Mouse (Mus musculus) midbrain, postnatal 0 days (tissue): ENCODE data around the gene Slc17a6. TPM values are rescaled to one million over a fixed set of nuclear protein-coding genes. Genes with fewer than 3 reads are reported as not detected.

Experiments used
- ATAC-seq: fragments of 200-750 bp; cut with Nextera tagmentation; 2 replicates; pipeline ENCODE4 v1.8.0; 2017; ENCODE audit warnings: moderate number of reproducible peaks, mild to moderate bottlenecking, moderate TSS enrichment, moderate library complexity; ENCODE audit not compliant: low FRiP score
- DNase-seq: peaks from one replicate; pipeline ENCODE4 v3.0.0-alpha.2; 2015; ENCODE audit warnings: low spot score
- H3K27ac ChIP-seq: fragments of 300-500 bp; sonication (generic); 2 replicates; pipeline ENCODE4 v1.5.1; 2014; ENCODE audit warnings: low read depth, mild to moderate bottlenecking, low read length, mixed read lengths
- H3K27me3 ChIP-seq: fragments of 300-500 bp; sonication (generic); 2 replicates; pipeline ENCODE4 v1.6.1; 2014; ENCODE audit warnings: low read length, control low read depth, mixed read lengths; ENCODE audit not compliant: insufficient read depth
- H3K36me3 ChIP-seq: fragments of 300-500 bp; sonication (generic); 2 replicates; pipeline ENCODE4 v1.6.1; 2014; ENCODE audit warnings: low read length, control low read depth, mixed read lengths; ENCODE audit not compliant: insufficient read depth
- H3K4me1 ChIP-seq: fragments of 300-500 bp; sonication (generic); 2 replicates; pipeline ENCODE4 v1.6.1; 2014; ENCODE audit warnings: mild to moderate bottlenecking, control low read depth, antibody characterized with exemption, low read length, mixed read lengths; ENCODE audit not compliant: insufficient read depth
- H3K4me2 ChIP-seq: fragments of 300-500 bp; sonication (generic); 2 replicates; pipeline ENCODE4 v1.6.1; 2014; ENCODE audit warnings: low read depth, mild to moderate bottlenecking, low read length, mixed read lengths; ENCODE audit not compliant: poor library complexity, severe bottlenecking
- H3K4me3 ChIP-seq: fragments of 300-500 bp; sonication (generic); 2 replicates; pipeline ENCODE4 v1.5.1; 2014; ENCODE audit warnings: low read depth, mild to moderate bottlenecking, low read length, moderate library complexity
- H3K9ac ChIP-seq: fragments of 300-500 bp; sonication (generic); replicated peaks from 2 replicates; pipeline ENCODE4 v1.6.1; 2014; ENCODE audit warnings: mild to moderate bottlenecking, low read length, moderate library complexity, mixed read lengths; ENCODE audit not compliant: poor library complexity, severe bottlenecking
- H3K9me3 ChIP-seq: fragments of 300-500 bp; sonication (generic); 2 replicates; pipeline ENCODE4 v1.6.1; 2016; ENCODE audit warnings: low read length, control low read depth
- CTCF ChIP-seq: IDR thresholded peaks from 2 replicates; pipeline ENCODE4 v1.5.1; 2016; ENCODE audit warnings: antibody characterized with exemption, mild to moderate bottlenecking
- WGBS: fragments of 180-500 bp; shearing (Covaris S2); extraction: QIAGEN DNeasy Blood & Tissue Kit; methylation state at CpG from one replicate; pipeline ENCODE4 v1.1.7; 2014; 5-methylcytosine and 5-hydroxymethylcytosine counted together
- polyA plus RNA-seq: library from polyadenylated mRNA; unstranded; fragments of >200 nt; fragmentation: Nextera tagmentation; extraction: Ambion mirVana; gene quantifications from 2 replicates; pipeline ENCODE4 v1.2.1, GENCODE M21; 2015
- total RNA-seq: library from RNA; depleted of rRNA; stranded (reverse); fragments of >200 nt; gene quantifications from 2 replicates; pipeline ENCODE4 v1.2.3, GENCODE M21; 2014

The Slc17a6 gene
- total and polyA plus RNA-seq, 2 experiments from 2014 or later, result 161 to 214 TPM

GRCm38 (mm10) chr7:51632543-51633229 is 10.9 kb downstream of the Slc17a6 start:
- peak overlapping the region; percentile 24 for H3K9ac ChIP-seq
- peak overlapping the region; percentile 20 for H3K4me3 ChIP-seq
- H3K4me2 ChIP-seq, result peak overlapping the region; percentile 43
- DNase-seq, result peak; percentile 70
- ATAC-seq, result peak; percentile 68
- H3K36me3 ChIP-seq, result no peaks in the 10 kb centered on the region
- no peaks in the 10 kb centered on the region for H3K9me3 ChIP-seq
- TF ChIP-seq CTCF, result no peak
- peaks cover 4% of the 10 kb centered on the region; the same call in 1 of the 2 replicates for H3K27me3 ChIP-seq
- 6% methylated on average over 9 of the region's 9 CpGs for WGBS
- H3K4me1 ChIP-seq, result no peaks in the 10 kb centered on the region
- H3K27ac ChIP-seq, result peak overlapping the region; percentile 74

DNA sequence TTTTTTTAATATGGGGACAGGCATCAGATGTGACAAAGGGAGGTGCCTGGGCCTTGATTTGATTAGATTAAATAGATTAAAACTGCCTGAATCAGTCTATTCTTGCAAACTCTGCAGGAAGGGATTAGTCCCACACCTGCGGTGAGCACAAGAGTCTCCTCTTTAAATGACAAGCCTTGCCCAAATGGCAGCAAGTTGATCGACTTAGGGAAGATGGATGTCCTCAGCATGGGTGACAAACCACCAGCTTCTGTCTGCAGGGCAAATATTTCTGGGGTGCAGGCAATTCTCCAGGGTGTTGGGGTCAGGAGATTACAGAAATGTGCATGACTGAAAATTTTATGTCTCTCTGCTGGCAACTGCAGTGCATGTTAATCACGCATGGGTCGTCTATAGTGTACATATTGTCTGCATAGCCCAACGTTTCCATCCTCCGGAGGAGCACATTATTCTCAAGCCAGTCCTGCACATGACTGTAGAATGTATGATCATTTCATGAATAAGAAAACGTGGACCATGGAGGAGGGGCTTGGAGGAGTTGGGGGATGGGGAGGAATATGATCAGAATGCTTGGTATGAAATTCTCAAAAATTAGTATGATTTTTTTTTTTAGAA is 11.5 kb downstream of the Slc17a6 start:
- TF ChIP-seq CTCF, result no peak
- DNase-seq, result peak; percentile 64
- Histone ChIP-seq H3K9ac (0 out of 2 replicates have a peak overlapping the region, but pooled peaks have one; percentile 29), H3K9me3 (no peaks in the 10 kb centered on the region), H3K27me3 (peaks cover 4% of the 10 kb centered on the region; the same call in 1 of the 2 replicates), H3K36me3 (no peaks in the 10 kb centered on the region), H3K27ac (peak overlapping the region; percentile 74), H3K4me3 (peak overlapping the region; percentile 14; the same call in 1 of the 2 replicates), H3K4me2 (peak overlapping the region; percentile 43), H3K4me1 (no peaks in the 10 kb centered on the region)
- ATAC-seq, result peak; percentile 42; the same call in 1 of the 2 replicates
- WGBS, result 4% methylated on average over 7 of the region's 7 CpGs

DNA sequence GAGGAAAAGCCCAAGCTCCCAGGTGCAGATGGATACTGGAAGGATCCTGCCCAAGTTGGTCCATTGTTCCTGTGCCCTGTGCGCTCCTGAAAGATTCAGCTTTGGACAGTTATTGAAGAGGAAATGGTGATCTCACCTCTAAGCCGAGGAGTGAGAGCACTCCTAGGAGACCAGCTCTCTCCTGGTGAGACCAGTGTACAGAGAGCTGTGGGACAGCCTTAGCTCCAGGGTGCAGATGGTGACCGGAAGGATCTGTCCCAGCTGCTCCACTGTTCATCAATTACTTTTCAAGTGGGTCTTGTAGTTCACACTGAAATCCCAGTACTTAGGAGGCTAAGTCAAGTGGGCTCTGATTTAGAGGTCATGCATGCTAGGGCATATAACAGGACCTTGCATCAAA is 35.3 kb downstream of the Slc17a6 start:
- Histone ChIP-seq H3K4me1 (no peaks in the 10 kb centered on the region), H3K9ac (no peak overlapping the region), H3K36me3 (peaks cover 3% of the 10 kb centered on the region; the same call in 1 of the 2 replicates), H3K9me3 (no peaks in the 10 kb centered on the region), H3K4me3 (no peak overlapping the region), H3K27me3 (no peaks in the 10 kb centered on the region), H3K4me2 (no peak overlapping the region), H3K27ac (no peak overlapping the region)
- ATAC-seq (no peak), DNase-seq (no peak)
- no peak for TF ChIP-seq CTCF
- 84% methylated on average over 3 of the region's 3 CpGs for WGBS

DNA sequence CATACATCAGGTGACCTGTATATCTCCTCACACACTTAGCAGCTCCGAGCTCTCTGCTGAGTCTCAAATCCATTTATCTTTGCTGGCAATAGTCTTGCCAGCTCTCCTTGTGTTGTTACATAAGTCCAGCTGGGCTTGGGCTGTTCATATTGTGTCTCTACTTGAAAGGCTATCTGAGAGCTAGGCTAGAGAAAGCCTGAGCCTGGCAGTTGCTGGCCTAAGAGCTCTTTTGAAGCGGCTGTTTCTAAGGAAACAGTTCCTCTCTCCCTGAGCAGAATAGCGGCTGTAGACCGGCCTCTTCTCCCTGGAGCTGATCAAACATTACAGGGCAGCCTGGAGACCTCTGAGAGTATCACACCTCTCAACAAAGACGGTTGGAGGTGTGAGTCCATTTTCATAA is 40.6 kb downstream of the Slc17a6 start:
- TF ChIP-seq CTCF, result no peak
- peak overlapping the region; percentile 4 for H3K27ac ChIP-seq

GRCm38 (mm10) chr7:51693539-51694217 is 71.9 kb downstream of the Slc17a6 start:
- no peak overlapping the region for H3K4me2 ChIP-seq
- H3K4me3 ChIP-seq, result no peak overlapping the region
- DNase-seq, result peak; percentile 24
- WGBS, result 66% methylated on average over 8 of the region's 8 CpGs
- no peak overlapping the region for H3K9ac ChIP-seq
- H3K9me3 ChIP-seq, result no peaks in the 10 kb centered on the region
- TF ChIP-seq CTCF, result no peak; the same call in 1 of the 2 replicates
- no peaks in the 10 kb centered on the region; the same call in 1 of the 2 replicates for H3K4me1 ChIP-seq
- H3K27me3 ChIP-seq, result no peaks in the 10 kb centered on the region
- H3K27ac ChIP-seq, result peak overlapping the region; percentile 69
- H3K36me3 ChIP-seq, result no peaks in the 10 kb centered on the region
- 0 out of 2 replicates have a peak, but pooled peaks have one; percentile 34 for ATAC-seq

More for the DNA sequence above, 40.6 kb downstream of the Slc17a6 start:
- Histone ChIP-seq H3K4me2 (no peak overlapping the region), H3K4me1 (no peaks in the 10 kb centered on the region), H3K27me3 (no peaks in the 10 kb centered on the region), H3K4me3 (no peak overlapping the region), H3K36me3 (peaks cover 1% of the 10 kb centered on the region; the same call in 1 of the 2 replicates), H3K9me3 (no peaks in the 10 kb centered on the region), H3K9ac (no peak overlapping the region)
- ATAC-seq (peak; percentile 65; the same call in 1 of the 2 replicates), DNase-seq (peak; percentile 53)
- 14% methylated on average over 5 of the region's 5 CpGs for WGBS
